Comparison of ENCODE assay signal across 8 mouse cellular contexts in genomic region chr1:126593044-126593805, GRCm38 (mm10).
DNase-seq lines count a peak whose midpoint lies in the region; ATAC-seq and TF ChIP-seq lines count a peak whose summit lies in the region.
"Had no signal": no experiment of that assay in that cellular context is flagged by ENCODE, and none has a peak within 500 bp of the region (broad histone marks: within the 10 kb centered on the region; RNA-seq: fewer than 3 reads in every experiment).

No protein-coding gene starts in this region.

- no peak overlapping the region for H3K27ac ChIP-seq in liver, embryonic 12.5 days
- peak overlapping the region; percentile 14; the same call in 1 of the 2 replicates for H3K27ac ChIP-seq in intestine, embryonic 16.5 days (ENCODE audit: low read length)
- no peak overlapping the region for H3K27ac ChIP-seq in midbrain, embryonic 16.5 days (ENCODE audit: low read length)

- no peak for TF ChIP-seq POLR2A in lung, adult 2 months (IDR thresholded peaks at IDR 0.05; ENCODE audit: borderline replicate concordance, extremely low read depth, low read depth, low read length)

- no peaks in the 10 kb centered on the region for H3K9me3 ChIP-seq in liver, embryonic 12.5 days (replicated peaks)
- H3K9me3 ChIP-seq in intestine, embryonic 16.5 days (ENCODE audit: control insufficient read depth, low read length), result no peaks in the 10 kb centered on the region
- H3K9me3 ChIP-seq in midbrain, embryonic 16.5 days (replicated peaks; ENCODE audit: control insufficient read depth, low read length, poor library complexity, severe bottlenecking), result no peaks in the 10 kb centered on the region

- H3K4me2 ChIP-seq in liver, embryonic 12.5 days, result no peak overlapping the region
- no peak overlapping the region for H3K4me2 ChIP-seq in intestine, embryonic 16.5 days (ENCODE audit: low read depth, low read length)
- no peak overlapping the region for H3K4me2 ChIP-seq in midbrain, embryonic 16.5 days (ENCODE audit: low read length)

- no peaks in the 10 kb centered on the region for H3K27me3 ChIP-seq in liver, embryonic 12.5 days (replicated peaks)
- no peaks in the 10 kb centered on the region for H3K27me3 ChIP-seq in intestine, embryonic 16.5 days (replicated peaks; ENCODE audit: control insufficient read depth, insufficient read depth, low read length)
- no peaks in the 10 kb centered on the region for H3K27me3 ChIP-seq in midbrain, embryonic 16.5 days (ENCODE audit: control insufficient read depth, insufficient read depth, low read depth, low read length)

- peak; percentile 28 for DNase-seq in liver
- DNase-seq in lung, adult 2 months, result peak; percentile 69
- peak; percentile 70 to 76 for DNase-seq in urinary bladder, postnatal 36 days (ENCODE audit: low spot score in 2 of 2)
- no peak for DNase-seq in left cerebral cortex, adult 11 months (ENCODE audit: low spot score)

- H3K4me1 ChIP-seq in liver, embryonic 12.5 days, result 0 out of 2 replicates have a peak, but pooled peaks cover 6% of the 10 kb centered on the region
- H3K4me1 ChIP-seq in intestine, embryonic 16.5 days (ENCODE audit: control insufficient read depth, insufficient read depth, low read length), result peaks cover 13% of the 10 kb centered on the region
- peaks cover 42% of the 10 kb centered on the region for H3K4me1 ChIP-seq in lung, adult 2 months (ENCODE audit: control insufficient read depth, insufficient read depth, low read length)
- peaks cover 4% of the 10 kb centered on the region for H3K4me1 ChIP-seq in midbrain, embryonic 16.5 days (ENCODE audit: control insufficient read depth, insufficient read depth, low read length)

- WGBS in liver, embryonic 12.5 days (ENCODE audit: insufficient replicate concordance), result 55% methylated on average over 7 of the region's 7 CpGs
- WGBS in intestine, embryonic 16.5 days, result 29% methylated on average over 7 of the region's 7 CpGs
- 23% methylated on average over 7 of the region's 7 CpGs for WGBS in lung, adult 2 months
- 67% methylated on average over 7 of the region's 7 CpGs for WGBS in midbrain, embryonic 16.5 days

- H3K9ac ChIP-seq in liver, embryonic 12.5 days, result no peak overlapping the region
- H3K9ac ChIP-seq in intestine, embryonic 16.5 days (ENCODE audit: low read depth, low read length), result no peak overlapping the region
- no peak overlapping the region for H3K9ac ChIP-seq in midbrain, embryonic 16.5 days (ENCODE audit: low read depth, low read length)

- H3K4me3 ChIP-seq in liver, embryonic 12.5 days, result no peak overlapping the region
- H3K4me3 ChIP-seq in intestine, embryonic 16.5 days (ENCODE audit: low read length), result no peak overlapping the region
- H3K4me3 ChIP-seq in lung, adult 2 months (replicated peaks; ENCODE audit: extremely low read depth, low read depth, low read length), result no peak overlapping the region
- H3K4me3 ChIP-seq in midbrain, embryonic 16.5 days (ENCODE audit: low read depth, low read length), result no peak overlapping the region
- H3K4me3 ChIP-seq: erythroblast, embryonic 14.5 days had no signal

- TF ChIP-seq CTCF in lung, adult 2 months (IDR thresholded peaks at IDR 0.05; ENCODE audit: insufficient read depth, low read length), result no peak

- ATAC-seq in liver, embryonic 12.5 days, result no peak; the same call in 1 of the 2 replicates
- ATAC-seq in intestine, embryonic 16.5 days, result peak; percentile 74
- no peak for ATAC-seq in midbrain, embryonic 16.5 days

- no peaks in the 10 kb centered on the region for H3K36me3 ChIP-seq in liver, embryonic 12.5 days
- no peaks in the 10 kb centered on the region for H3K36me3 ChIP-seq in intestine, embryonic 16.5 days (ENCODE audit: control insufficient read depth, insufficient read depth, low read length)
- H3K36me3 ChIP-seq in midbrain, embryonic 16.5 days (ENCODE audit: control insufficient read depth, insufficient read depth, low read length), result no peaks in the 10 kb centered on the region
